Mouse (Mus musculus): ENCODE data around the gene Ltbp3.

Ltbp3 gene

DNA sequence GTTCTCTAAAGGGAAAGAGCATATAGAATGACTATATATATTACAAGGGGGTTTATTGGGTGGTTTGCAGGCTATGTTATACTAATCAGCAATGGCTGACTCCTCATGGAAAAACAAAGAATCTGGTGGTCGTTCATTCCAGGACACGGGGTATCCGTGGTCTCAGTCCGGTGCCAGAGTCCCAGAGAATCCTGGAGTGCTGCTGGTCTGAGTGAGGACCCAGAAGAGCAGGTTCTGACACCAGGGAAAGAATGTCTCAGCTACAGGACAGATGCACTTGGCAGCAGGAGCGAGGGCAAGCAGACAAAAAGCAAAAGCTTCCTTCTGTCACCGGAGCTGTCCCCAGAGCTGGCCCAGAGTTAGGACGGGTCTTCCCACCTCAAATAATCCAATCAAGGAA lies 47.9 kb downstream of the Ltbp3 start:
- no peak for DNase-seq (ENCODE audit: inconsistent age in 2 of 2, low spot score in 1 of 2)

DNA sequence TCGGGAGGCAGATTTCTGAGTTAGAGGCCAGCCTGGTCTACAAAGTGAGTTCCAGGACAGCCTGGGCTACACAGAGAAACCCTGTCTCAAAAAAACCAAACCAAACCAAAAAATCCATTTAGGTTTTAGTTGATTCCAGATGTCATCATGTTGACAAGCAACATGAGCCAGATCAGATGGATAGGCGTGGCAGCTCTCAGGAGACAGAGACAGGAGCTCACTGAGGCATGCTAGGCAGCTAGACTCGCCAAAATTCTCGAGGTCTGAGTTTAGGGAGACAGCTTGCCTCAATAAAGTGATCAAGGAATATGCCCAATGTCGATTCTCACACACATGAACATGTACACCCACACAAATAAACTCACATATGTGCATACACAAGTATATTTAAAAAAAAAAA lies 48.4 kb downstream of the Ltbp3 start:
- peak in 1 of 2 experiments; percentile 2 for DNase-seq (ENCODE audit: inconsistent age in 2 of 2, low spot score in 1 of 2)

DNA sequence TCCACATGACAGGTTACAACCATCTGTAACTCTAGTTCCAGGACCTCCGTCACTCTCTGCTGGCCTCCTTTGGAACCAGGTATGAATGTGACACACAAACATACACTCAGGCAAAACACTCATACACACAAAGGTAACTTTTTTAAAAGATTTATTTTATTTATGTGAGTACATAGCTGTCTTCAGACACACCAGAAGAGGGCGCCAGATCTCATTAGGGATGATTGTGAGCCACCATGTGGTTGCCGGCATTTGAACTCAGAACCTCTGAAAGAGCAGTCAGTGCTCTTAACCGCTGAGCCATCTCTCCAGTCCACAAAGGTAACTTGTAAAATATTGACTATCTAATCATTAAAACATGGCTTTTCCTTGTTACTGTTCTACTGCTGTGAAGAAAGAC lies 50.6 kb downstream of the Ltbp3 start:
- peak; percentile 2 to 33 for DNase-seq (ENCODE audit: inconsistent age in 2 of 2, low spot score in 1 of 2)

DNA sequence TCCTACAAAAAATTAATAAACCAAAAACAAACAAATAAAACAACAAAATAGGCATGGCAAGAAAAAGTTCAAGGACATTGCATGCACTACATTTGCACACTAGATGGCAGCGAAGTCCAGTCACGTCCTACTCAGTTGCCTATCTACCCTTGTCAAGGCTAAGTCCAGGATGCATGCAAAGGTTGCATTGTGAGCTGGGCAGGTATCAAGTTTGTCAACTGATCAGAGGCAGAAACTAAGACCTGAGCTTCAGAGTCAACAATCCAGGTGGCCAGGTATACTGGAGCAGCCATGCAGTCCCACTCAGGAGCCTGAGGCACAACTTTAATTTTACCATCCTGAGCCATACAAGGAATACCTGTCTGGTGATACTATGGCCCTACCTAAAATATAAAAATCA lies 52.4 kb downstream of the Ltbp3 start:
- DNase-seq (ENCODE audit: inconsistent age in 2 of 2, low spot score in 1 of 2) = peak; percentile 71 to 90

DNA sequence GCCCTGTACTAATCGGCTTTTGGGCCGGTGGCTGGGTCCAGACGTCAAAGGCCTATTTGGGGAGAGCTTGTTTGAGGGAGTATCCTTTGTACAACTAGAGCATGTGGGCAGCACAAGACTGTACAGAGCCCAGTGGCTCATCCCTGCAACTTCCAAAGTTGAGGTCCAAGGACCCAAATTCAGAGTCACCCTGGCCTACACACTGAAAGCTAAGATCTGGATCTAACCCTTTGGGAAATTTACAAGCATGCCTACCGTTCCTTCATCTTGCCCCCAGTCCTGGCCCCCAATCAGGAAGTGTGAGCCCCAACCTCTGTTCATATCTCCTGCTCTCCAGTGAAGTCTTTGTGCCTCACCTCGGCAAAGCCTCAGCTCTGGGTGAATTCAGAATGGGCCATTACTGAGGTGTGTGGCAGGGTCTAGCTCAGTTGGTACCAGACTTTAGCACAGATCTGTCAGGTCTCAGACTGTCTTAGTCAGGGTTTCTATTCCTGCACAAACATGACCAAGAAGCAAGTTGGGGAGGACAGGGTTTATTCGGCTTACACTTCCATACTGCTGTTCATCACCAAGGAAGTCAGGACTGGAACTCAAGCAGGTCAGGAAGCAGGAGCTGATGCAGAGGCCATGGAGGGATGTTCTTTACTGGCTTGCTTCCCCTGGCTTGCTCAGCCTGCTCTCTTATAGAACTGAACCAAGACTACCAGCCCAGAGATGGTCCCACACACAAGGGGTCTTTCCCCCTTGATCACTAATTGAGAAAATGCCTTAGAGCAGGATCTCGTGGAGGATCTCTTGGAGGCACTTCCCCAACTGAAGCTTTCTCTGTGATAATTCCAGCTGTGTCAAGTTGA lies 53.4 kb downstream of the Ltbp3 start:
- peak; percentile 65 to 86 for DNase-seq (ENCODE audit: inconsistent age in 2 of 2, low spot score in 1 of 2)

DNA sequence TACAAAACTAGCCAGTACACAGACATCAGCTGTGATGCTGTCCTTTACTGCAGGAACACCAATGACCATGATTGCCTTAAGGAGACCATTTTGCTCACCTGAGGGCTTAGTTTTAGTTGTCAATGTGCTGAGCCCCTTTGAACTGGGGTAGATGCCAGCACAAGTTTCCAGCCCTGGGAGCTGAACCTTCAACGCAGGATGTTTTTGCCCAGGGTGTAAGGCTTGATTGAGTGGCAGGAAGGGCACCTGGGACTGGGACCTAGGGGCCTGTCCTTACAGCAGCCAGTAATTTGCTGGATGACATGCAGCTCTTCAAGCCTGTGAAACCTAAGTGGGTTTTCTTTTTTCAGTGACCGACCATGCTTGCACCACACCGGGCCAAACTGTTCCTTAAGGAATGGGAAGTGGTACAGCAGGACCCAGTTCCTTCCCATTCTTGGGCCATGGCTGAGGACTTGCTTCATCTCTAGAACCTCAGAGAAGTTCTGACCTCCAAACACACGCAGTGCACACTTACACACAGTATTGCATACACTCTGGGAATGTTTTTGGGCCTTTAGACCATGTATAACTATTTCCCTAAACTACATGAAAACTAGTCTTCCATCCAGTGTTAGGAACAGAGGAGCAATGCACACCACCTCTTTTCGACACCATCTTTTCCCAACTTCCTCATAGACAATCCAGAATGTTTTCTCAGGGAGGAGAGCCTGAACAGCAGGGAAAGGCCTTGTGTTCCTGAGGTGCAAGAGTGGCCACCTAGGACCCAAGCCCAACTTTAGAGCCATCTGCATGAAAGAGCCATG lies 54.3 kb downstream of the Ltbp3 start:
- peak in 1 of 2 experiments; percentile 62 for DNase-seq (ENCODE audit: inconsistent age in 2 of 2, low spot score in 1 of 2)

DNA sequence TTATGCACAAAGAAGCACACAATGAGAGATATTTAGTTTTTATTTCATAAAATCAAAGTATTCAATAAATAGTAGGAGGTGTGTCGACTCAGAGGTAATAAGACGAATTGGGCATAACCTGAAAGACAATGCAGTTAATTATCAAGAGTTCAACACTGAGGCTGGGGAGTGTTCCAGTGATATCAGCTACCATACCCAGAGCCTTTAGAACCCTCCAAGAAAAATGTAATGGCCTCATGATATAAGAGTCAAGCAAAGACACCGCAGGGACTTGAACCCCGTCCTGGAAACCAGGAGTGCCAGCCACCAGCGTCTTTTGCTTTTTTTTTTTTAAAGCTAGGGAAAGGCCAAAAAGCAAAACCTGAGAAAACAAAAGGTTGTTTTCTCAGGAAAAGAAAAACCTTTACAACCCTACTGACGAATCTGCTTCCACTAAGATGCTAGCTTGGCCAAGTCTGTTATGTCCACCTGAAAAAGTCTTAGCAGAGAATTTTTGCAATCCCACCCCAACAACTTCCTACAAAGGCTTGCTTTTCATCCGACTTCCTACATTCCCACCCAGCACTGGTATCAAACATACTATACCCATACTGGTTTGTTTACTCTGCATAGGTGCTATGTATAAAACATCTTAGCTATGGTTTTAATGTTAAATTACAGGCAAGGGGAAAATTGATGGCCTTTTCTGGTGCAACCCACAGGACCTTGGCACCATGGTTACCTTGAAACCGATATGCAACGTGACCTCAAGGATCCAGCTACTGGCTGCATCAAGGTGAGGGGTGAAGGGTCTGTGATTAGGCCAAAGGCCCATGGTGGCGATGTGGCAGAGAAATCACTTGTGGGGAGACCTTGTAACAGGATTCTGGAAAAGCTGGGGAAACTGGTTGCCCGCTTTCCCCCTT lies 55.2 kb downstream of the Ltbp3 start:
- peak; percentile 50 to 62 for DNase-seq (ENCODE audit: inconsistent age in 2 of 2, low spot score in 1 of 2)

DNA sequence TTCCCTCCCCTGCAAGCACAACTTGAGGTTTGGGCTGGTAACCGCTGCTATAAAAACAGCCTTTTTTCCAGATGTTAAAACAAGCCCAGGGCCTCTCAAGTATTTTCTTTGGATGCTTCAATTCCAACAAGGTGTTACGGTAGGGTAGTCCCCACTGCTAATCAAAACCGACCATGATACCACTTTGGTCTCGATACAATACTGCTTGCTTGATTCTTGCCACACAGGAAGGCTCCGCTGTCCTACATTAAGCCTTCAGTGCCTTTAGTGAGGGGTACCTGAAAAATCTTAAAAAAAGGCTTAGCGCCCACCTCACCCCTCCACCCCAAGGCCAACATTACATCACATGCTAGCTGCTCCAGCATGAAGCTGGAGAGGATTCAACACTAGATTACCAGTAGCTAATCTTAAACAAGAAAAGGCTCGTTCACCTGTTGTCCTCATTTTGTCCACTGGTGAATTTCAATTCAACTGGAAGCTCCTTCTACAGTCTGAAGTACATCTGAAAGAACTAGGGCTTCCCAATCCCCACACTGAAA lies 55.9 kb downstream of the Ltbp3 start:
- DNase-seq (ENCODE audit: inconsistent age in 2 of 2, low spot score in 1 of 2) = peak; percentile 30 to 84

DNA sequence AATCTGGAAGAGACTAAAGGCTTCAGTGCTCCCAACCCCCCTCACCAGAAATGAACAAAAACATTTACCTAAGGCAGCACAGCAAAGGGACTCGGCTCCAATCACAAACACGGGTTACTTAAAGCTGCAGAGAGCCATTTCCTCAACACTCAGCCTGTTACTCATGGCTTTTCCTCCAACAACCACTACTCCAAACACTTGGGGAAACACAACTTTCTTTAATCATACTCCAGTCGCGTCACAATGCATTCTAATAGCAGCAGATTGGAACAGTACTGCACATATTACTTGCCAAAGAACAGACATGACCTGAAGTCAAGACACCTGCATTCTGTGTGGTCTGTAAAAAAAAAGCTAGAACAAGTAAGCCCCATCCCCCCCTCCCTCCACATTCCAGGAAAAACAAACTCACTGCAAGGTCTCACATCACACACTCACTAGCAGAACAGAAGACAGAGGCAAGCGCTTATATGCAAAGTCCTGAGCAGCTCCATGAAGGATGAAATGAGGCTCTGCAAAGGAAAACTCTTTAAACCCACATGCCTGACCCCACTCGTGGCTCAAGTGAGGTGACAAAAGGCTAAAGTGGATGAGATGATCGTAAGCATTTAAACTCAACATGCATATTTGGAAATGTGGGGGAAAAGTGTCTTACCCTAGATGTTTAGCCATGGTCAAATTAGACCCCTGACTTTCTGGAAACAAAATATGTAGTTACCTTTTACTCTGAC lies 56.8 kb downstream of the Ltbp3 start:
- peak; percentile 38 to 79 for DNase-seq (ENCODE audit: inconsistent age in 2 of 2, low spot score in 1 of 2)

DNA sequence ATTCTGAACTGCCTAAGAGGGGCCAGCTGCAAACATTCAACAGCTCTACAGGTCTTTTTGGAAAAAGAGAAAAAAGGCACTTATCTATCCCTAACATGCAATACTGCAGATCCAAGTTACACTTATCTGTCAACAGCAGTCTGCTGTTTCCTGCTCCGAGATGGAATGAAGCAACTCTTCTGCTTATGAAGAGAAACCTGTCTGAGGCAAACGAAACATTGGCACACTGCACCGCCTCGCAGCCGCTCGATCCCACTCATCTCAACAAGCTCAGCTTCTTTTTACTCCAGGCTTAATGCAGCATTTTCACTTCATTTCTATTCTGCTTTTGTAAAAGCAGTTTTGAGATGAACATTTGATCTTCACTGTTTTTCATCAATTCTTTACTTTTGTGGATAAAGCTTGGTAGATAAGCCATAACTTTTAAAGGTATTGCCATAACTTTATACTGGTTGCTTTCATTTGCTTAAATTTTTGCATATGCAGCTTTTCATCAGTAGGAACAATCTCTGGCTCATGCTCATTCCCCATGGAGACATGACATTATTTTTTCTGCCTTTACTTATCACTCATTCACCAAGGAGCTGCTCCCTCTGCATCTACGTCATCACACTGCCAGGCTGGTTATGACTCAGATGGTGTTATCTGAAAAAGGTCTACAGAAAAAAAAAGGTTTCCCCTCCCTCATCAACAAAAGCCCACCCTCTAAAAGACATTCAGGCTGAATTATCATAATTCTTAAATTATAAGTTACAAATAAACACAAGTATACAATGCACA lies 58.2 kb downstream of the Ltbp3 start:
- peak; percentile 42 to 81 for DNase-seq (ENCODE audit: inconsistent age in 2 of 2, low spot score in 1 of 2)

DNA sequence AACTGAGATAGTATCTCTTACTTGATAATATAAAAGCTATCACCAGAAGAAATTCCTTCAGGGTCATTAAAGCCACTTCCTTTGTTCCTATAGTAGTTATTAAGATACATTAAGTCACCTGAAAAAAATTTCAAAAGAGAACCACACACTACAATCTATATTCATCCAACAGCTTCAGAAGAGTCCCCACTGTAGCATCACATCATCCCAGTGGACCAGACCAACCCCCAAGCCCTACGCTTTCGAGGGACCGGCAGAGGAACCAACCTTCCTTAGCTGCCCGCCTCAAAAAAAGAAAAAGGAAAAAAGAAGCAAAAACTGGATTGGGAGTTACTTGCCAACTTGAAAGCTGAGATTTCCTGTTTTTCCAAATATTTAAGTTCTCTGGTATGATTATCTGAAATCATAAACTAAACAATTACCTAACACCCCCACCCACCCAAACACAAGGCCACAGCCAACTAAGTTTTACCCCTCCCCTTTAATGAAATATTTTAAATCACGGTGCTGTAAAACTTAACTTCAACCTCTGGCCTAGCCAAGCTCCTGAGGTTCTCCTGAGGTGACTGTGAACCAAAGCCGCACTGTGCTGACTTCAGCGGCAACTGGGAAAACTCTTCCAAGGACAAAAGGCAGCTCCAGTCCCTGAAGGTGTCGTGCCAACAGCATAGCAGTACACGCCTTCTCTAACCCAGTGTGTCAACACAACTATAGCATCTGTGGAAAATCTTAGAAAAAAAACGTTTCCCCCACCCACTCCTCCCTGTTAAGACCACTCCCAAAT lies 59.1 kb downstream of the Ltbp3 start:
- peak; percentile 53 to 86 for DNase-seq (ENCODE audit: inconsistent age in 2 of 2, low spot score in 1 of 2)

DNA sequence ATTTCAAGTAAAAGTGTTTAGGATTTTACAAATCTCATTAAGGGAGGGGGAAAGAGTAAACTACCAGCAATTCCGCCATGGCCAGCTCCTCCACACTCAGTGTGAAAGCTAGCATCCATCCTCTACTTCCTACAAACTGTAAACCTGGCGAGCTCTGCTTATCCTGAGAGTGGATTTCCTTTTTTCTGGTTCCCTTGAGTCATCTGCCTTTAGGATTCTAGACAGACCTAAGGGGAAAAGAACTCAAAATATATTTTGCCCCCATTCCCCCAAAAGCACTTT lies 59.6 kb downstream of the Ltbp3 start:
- peak in 1 of 2 experiments; percentile 79 for DNase-seq (ENCODE audit: inconsistent age in 2 of 2, low spot score in 1 of 2)

DNA sequence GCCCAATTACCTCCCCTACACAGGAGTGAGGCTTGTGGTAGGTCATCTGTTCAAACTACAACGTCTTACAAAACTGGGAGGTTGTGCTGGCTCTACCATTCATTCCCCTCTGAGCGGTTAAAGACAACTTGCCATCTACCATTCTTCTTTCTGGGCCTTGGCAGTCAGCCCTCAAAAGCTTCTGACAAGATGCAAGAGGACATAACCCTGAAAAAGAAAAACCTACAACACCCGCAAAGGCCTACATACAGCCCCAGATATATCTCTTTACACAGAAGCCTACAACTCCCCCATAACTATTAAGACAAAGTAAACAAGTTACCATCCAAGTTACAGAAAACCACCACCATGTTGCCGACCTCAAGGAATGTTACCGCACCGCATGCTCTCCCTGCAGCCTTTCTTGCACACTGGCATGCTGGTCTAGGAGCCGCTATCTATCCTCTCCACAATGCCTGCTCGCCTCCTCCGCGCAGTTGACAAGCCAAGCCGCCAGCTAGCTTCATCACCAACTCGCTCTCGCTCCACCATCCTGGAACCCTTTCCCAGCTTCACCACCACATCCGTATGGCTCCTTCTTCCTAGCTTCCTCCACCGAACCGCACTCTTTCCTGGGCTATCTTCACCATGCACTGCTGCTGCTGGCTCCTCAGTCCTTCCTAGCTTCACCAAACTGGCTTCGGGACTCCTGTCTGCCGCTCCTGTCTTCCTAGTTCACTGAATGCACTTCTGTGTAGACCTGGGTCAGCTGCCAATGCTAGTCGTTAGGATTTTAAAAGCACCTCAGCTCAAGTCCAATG lies 60.1 kb downstream of the Ltbp3 start:
- peak; percentile 41 to 79 for DNase-seq (ENCODE audit: inconsistent age in 2 of 2, low spot score in 1 of 2)

DNA sequence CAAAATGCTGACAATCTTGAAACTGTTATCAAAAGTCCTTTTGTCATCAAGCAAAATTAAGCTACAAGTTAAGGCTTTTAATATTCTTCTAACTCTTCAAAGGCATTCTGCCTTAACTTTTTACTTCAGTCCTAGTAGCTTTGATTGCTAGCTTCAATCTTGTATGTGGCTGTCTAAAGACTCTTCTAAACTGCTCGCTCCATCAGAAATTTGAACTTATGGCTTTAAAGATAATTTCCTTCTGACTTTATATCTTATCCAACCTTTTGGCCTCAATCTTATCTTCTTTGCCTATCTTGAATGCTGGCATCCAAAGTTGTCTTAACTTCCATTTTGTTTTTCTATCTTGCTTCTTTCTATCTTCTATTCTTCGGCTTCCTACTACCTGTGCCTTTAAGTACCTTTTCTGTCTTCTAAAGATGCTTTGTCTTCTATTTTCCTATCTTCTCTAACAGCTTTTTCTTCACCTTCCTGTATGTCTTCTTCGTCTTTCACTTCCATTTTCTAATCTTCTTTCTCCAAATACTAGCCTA lies 60.8 kb downstream of the Ltbp3 start:
- DNase-seq (ENCODE audit: inconsistent age in 2 of 2, low spot score in 1 of 2) = no peak

DNA sequence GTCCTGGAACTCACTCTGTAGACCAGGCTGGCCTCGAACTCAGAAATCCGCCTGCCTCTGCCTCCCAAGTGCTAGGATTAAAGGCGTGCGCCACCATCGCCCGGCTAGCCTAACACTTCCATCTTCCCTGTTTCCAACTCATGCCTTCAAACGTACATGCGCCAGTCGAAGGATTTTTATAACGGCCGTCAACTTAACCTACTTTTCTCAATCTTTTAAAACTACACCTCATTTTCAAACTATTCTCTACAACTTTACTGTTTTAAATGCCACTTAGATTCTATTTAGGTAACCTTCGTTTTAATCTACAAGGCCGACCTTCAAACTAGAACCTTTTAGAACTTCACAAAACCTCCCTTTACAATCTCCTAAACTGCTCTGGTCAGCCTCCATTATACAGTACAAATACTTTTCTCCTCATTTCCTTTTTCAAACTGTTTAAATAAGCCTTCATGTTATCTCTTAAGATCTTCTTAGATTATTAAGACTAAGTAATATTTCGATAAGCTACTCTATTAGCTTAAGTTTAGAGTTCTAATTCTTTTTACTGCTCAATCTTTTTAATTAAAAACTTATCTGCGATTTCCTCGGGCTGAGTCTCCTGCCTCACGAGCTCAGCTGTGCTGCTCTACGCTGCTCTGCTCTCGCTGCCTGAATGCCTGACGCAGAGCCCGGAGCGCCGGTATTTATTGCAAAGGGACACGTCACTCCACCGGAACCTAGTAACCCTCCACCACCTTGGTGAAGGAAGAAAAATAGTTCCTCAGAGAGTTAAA lies 61.5 kb downstream of the Ltbp3 start:
- DNase-seq (ENCODE audit: inconsistent age in 2 of 2, low spot score in 1 of 2) = peak; percentile 94 to 99

DNA sequence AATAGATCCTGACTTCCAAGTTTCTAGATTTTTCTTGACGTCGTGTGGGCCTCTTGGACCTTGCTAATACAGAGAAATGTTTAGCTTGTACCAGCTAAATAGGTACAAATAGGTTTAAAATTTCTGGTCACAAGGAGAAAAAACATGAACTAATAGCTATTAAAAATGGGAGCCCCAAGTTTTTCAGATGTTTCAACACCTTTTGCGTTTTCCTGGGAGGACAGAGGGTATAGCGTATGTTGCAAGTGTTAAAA lies 62.0 kb downstream of the Ltbp3 start:
- DNase-seq (ENCODE audit: inconsistent age in 2 of 2, low spot score in 1 of 2) = no peak

Data from adrenal gland, adult (tissue).